Mouse (Mus musculus) testis, postnatal 10 days (tissue): ENCODE data around the gene Arhgef33.
"Not testable (repeated sequence)": the region's sequence is repeated elsewhere in the genome, so short reads cannot be mapped to it uniquely, and the experiment has no call there.

Experiments used
- DNase-seq: peaks from one replicate; pipeline ENCODE4 v3.0.0; 2021; ENCODE audit warnings: low spot score

Gene Arhgef33

GRCm38 (mm10) chr17:80307251-80307650 lies at the start of gene Arhgef33:
Gene Arhgef33 (plus strand): TSS chr17:80307407.
- no peak for DNase-seq

GRCm38 (mm10) chr17:80267065-80267464 lies 40.1 kb upstream of the Arhgef33 start:
- no peak for DNase-seq

- DNase-seq = no peak
Observed at GRCm38 (mm10) chr17:80268151-80268550, 39.1 kb upstream of the Arhgef33 start.

- not testable (repeated sequence) for DNase-seq
Observed at GRCm38 (mm10) chr17:80270622-80271021, 36.6 kb upstream of the Arhgef33 start.

- DNase-seq = no peak
Observed at GRCm38 (mm10) chr17:80278255-80278654, 29.0 kb upstream of the Arhgef33 start.

- DNase-seq = peak; percentile 27
Observed at GRCm38 (mm10) chr17:80279340-80280070, 27.7 kb upstream of the Arhgef33 start.

- no peak for DNase-seq
Observed at GRCm38 (mm10) chr17:80284446-80284845, 22.8 kb upstream of the Arhgef33 start.

- DNase-seq = no peak
Observed at GRCm38 (mm10) chr17:80288012-80288411, 19.2 kb upstream of the Arhgef33 start.

- DNase-seq = no peak
Observed at GRCm38 (mm10) chr17:80289280-80290073, 17.7 kb upstream of the Arhgef33 start.

GRCm38 (mm10) chr17:80290074-80290657 lies 17.0 kb upstream of the Arhgef33 start, which contains the start of the genes Morn2 and Dhx57:
Gene Morn2 (plus strand): TSS chr17:80290203.
Gene Dhx57 (minus strand): TSS chr17:80290476.
- peak; percentile 99 for DNase-seq

- peak; percentile 33 for DNase-seq
Observed at GRCm38 (mm10) chr17:80291148-80291547, 16.1 kb upstream of the Arhgef33 start.

GRCm38 (mm10) chr17:80295258-80295657 lies 11.9 kb upstream of the Arhgef33 start:
- no peak for DNase-seq

- DNase-seq = no peak
Observed at GRCm38 (mm10) chr17:80298844-80299243, 8.4 kb upstream of the Arhgef33 start.

- no peak for DNase-seq
Observed at GRCm38 (mm10) chr17:80311761-80312160, 4.6 kb downstream of the Arhgef33 start.

GRCm38 (mm10) chr17:80312405-80312804 lies 5.2 kb downstream of the Arhgef33 start:
- no peak for DNase-seq

GRCm38 (mm10) chr17:80322228-80322627 lies 15.0 kb downstream of the Arhgef33 start:
- no peak for DNase-seq

GRCm38 (mm10) chr17:80323015-80323414 lies 15.8 kb downstream of the Arhgef33 start:
- DNase-seq = no peak

- DNase-seq = no peak
Observed at GRCm38 (mm10) chr17:80323658-80324057, 16.5 kb downstream of the Arhgef33 start.

- DNase-seq = no peak
Observed at GRCm38 (mm10) chr17:80324521-80324920, 17.3 kb downstream of the Arhgef33 start.

- DNase-seq = no peak
Observed at GRCm38 (mm10) chr17:80325456-80325855, 18.2 kb downstream of the Arhgef33 start.

GRCm38 (mm10) chr17:80326431-80326830 lies 19.2 kb downstream of the Arhgef33 start:
- no peak for DNase-seq

GRCm38 (mm10) chr17:80332386-80332785 lies 25.2 kb downstream of the Arhgef33 start:
- no peak for DNase-seq

GRCm38 (mm10) chr17:80345277-80345676 lies 38.1 kb downstream of the Arhgef33 start:
- DNase-seq = no peak
